Mouse (Mus musculus) limb, embryonic 14.5 days (tissue): Measurements from ENCODE around the gene Trio. TPM values are rescaled to one million over a fixed set of nuclear protein-coding genes. Genes with fewer than 3 reads are reported as not detected.

Experiments
- ATAC-seq: fragments of 200-750 bp; cut with Nextera tagmentation; 2 replicates; pipeline ENCODE4 v1.8.0; 2017; ENCODE audit warnings: low read depth, moderate number of reproducible peaks, moderate TSS enrichment; ENCODE audit not compliant: low FRiP score
- DNase-seq: peaks from one replicate; pipeline ENCODE4 v3.0.0-alpha.2; 2015; ENCODE audit warnings: low spot score
- H3K27ac ChIP-seq: fragments of 300-500 bp; sonication (generic); replicated peaks from 2 replicates; pipeline ENCODE4 v1.5.1; 2014; ENCODE audit warnings: low read depth, mild to moderate bottlenecking, low read length, moderate library complexity, mixed read lengths
- H3K27me3 ChIP-seq: fragments of 300-500 bp; sonication (generic); 2 replicates; pipeline ENCODE4 v1.6.1; 2014; ENCODE audit warnings: low read length, mixed read lengths; ENCODE audit not compliant: control insufficient read depth, insufficient read depth
- H3K36me3 ChIP-seq: fragments of 300-500 bp; sonication (generic); 2 replicates; pipeline ENCODE4 v1.6.1; 2014; ENCODE audit warnings: mild to moderate bottlenecking, low read length, moderate library complexity, mixed read lengths; ENCODE audit not compliant: control insufficient read depth, insufficient read depth
- H3K4me1 ChIP-seq: fragments of 300-500 bp; sonication (generic); 2 replicates; pipeline ENCODE4 v1.6.1; 2014; ENCODE audit warnings: antibody characterized with exemption, low read length, mixed read lengths; ENCODE audit not compliant: control insufficient read depth, insufficient read depth
- H3K4me2 ChIP-seq: fragments of 300-500 bp; sonication (generic); replicated peaks from 2 replicates; pipeline ENCODE4 v1.6.1; 2014; ENCODE audit warnings: low read depth, mild to moderate bottlenecking, low read length, moderate library complexity; ENCODE audit not compliant: severe bottlenecking
- H3K4me3 ChIP-seq: fragments of 300-500 bp; sonication (generic); replicated peaks from 2 replicates; pipeline ENCODE4 v1.5.1; 2014; ENCODE audit warnings: low read length
- H3K9ac ChIP-seq: fragments of 300-500 bp; sonication (generic); 2 replicates; pipeline ENCODE4 v1.6.1; 2014; ENCODE audit warnings: mild to moderate bottlenecking, low read depth, low read length, moderate library complexity; ENCODE audit not compliant: severe bottlenecking
- H3K9me3 ChIP-seq: fragments of 300-500 bp; sonication (generic); 2 replicates; pipeline ENCODE4 v1.6.1; 2016; ENCODE audit warnings: low read length; ENCODE audit not compliant: control insufficient read depth
- POLR2A ChIP-seq: fragments of 200-500 bp; IDR thresholded peaks from 2 replicates; pipeline ENCODE4 v1.8.0; 2012; ENCODE audit warnings: inconsistent platforms, mild to moderate bottlenecking, moderate library complexity, borderline replicate concordance; ENCODE audit not compliant: insufficient read depth, insufficient read length; ENCODE audit errors: extremely low read depth
- WGBS: fragments of 180-500 bp; shearing (Covaris S2); extraction: QIAGEN DNeasy Blood & Tissue Kit; methylation state at CpG from one replicate; pipeline ENCODE4 v1.1.7; 2014; 5-methylcytosine and 5-hydroxymethylcytosine counted together
- polyA plus RNA-seq, 2 experiments: library from polyadenylated mRNA; depleted of rRNA in 1 of 2; stranded (reverse) in 1 of 2; unstranded in 1 of 2; fragments of >200 nt; fragmentation: Nextera tagmentation in 1 of 2; extraction: Ambion mirVana in 1 of 2; gene quantifications; 2 replicates each; pipeline versions ENCODE4 v1.2.1 to v1.2.3; 2012 to 2014

The Trio gene
- polyA plus RNA-seq, 2 experiments, result 78.7 to 230 TPM

DNA sequence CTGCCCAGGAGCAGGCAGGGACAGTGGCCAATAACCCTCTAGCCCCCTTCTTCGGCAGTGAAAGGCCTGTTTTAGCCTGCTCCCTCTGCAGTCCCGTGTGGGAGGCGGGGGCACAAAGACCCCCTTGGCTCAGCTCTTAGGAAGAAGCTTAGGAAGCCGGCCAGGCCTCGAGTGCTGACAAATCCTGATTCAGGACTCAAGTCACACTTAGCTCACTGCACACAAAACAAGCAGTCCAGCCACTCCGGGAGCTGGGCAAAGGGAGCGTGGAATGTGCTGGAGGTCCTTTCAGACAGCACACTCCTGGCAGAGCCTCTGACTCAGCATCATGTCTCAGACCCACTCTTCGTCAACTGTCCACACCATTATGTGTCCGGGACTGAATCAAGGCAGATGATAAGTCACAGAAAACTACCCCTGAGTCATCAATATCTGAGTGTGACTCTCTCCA lies 28.2 kb downstream of the Trio start:
- no peak overlapping the region for H3K27ac ChIP-seq
- no peak overlapping the region for H3K9ac ChIP-seq
- 35% methylated on average over 9 of the region's 9 CpGs for WGBS
- no peak overlapping the region for H3K4me2 ChIP-seq
- peaks cover 45% of the 10 kb centered on the region for H3K4me1 ChIP-seq
- DNase-seq (peak; percentile 50), ATAC-seq (0 out of 2 replicates have a peak, but pooled peaks have one; percentile 31)
- no peaks in the 10 kb centered on the region for H3K9me3 ChIP-seq
- H3K27me3 ChIP-seq, result no peaks in the 10 kb centered on the region
- H3K36me3 ChIP-seq, result no peaks in the 10 kb centered on the region
- no peak for TF ChIP-seq POLR2A
- H3K4me3 ChIP-seq, result no peak overlapping the region

DNA sequence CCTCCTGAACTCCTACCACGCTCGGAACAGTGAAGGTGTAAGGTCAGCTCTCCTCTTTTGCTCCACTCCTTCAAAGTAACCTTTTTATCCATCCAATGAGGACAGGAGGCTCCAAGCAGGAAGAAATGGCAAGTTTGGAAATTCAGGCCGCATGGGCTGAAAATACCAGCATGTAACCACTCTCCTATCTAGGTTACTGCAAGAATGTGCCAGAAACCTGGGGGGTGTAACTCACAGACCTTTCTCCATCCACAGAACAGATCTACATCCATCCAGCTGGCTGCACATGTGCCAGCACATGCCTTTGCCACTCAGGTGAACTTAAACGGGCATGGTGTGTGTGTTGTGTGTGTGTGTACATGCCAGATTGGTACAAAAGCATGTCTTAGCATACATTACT lies 28.9 kb downstream of the Trio start:
- Histone ChIP-seq H3K4me2 (no peak overlapping the region), H3K4me1 (peaks cover 45% of the 10 kb centered on the region), H3K27ac (no peak overlapping the region), H3K9ac (no peak overlapping the region), H3K36me3 (no peaks in the 10 kb centered on the region), H3K27me3 (no peaks in the 10 kb centered on the region), H3K9me3 (no peaks in the 10 kb centered on the region), H3K4me3 (no peak overlapping the region)
- no peak for ATAC-seq
- no peak for TF ChIP-seq POLR2A
- 88% methylated on average over 4 of the region's 4 CpGs for WGBS
- DNase-seq, result no peak

DNA sequence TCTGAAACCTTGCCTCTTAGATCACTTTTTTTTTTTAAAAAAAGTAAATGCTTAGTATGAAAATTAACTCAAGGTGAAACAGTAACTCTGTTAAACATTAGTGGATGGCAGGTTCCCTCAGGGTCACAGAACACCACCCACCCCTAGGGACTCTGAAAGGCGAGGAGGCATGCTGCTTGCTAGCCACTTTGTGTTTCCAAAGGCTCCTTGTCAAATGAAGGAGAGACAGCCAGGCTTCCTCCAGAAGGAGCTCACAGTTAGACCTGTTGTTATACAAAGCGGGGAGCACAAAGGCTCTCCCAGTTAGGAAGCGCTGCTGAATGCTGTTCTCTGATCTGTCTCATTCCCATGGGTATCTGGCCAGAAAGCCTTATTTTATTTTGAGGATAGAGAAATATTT lies 30.2 kb downstream of the Trio start:
- Histone ChIP-seq H3K4me2 (no peak overlapping the region), H3K36me3 (no peaks in the 10 kb centered on the region), H3K9me3 (no peaks in the 10 kb centered on the region), H3K27ac (no peak overlapping the region), H3K27me3 (no peaks in the 10 kb centered on the region), H3K4me3 (no peak overlapping the region), H3K9ac (no peak overlapping the region), H3K4me1 (peaks cover 44% of the 10 kb centered on the region)
- ATAC-seq (no peak), DNase-seq (no peak)
- no peak for TF ChIP-seq POLR2A
- WGBS, result 53% methylated on average over 3 of the region's 3 CpGs

DNA sequence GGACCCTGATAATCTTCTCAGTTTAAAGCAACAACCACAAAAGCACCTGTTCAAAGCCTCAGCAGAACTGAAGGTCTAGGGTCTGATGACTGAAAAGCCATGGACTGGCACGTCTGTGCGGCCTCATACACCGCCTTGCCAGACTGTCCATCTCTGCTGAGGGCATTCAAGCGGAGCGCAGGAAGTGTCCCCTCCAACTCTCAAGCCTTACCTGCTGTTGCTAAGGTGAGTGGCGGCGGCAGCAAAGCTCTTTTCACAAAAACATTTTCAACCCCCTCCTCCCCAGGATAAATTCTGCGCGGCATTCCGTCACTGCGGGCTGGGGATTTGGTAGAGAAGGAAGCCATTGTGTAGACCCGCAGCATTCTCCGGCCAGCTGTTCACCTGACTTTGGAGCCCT lies 30.8 kb downstream of the Trio start:
- H3K4me2 ChIP-seq, result no peak overlapping the region
- H3K9me3 ChIP-seq, result no peaks in the 10 kb centered on the region
- ATAC-seq (no peak), DNase-seq (no peak)
- no peaks in the 10 kb centered on the region for H3K36me3 ChIP-seq
- 73% methylated on average over 13 of the region's 13 CpGs for WGBS
- no peak overlapping the region for H3K4me3 ChIP-seq
- no peak overlapping the region for H3K27ac ChIP-seq
- H3K27me3 ChIP-seq, result no peaks in the 10 kb centered on the region
- no peak for TF ChIP-seq POLR2A
- H3K9ac ChIP-seq, result no peak overlapping the region
- peaks cover 49% of the 10 kb centered on the region for H3K4me1 ChIP-seq

DNA sequence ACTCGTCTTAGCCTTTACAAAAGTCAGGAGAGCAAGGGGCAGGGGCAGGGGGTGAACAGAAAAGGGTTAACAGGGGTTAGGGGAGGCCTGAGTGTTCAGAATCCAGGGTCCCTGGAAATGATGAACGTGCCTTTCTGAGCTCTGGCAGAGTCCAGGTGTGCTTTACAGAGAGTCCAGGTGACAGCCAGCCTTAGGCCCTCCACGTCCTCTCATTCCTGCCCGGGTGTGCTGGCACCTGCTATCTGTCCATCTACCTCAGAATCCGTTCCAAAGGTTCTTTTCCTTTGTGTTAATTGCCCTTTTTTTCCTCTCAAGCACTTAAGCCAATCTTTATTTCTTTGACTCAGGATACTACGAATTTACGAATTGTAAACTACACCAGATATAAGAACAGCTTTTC lies 32.1 kb downstream of the Trio start:
- no peaks in the 10 kb centered on the region for H3K36me3 ChIP-seq
- H3K27ac ChIP-seq, result no peak overlapping the region
- H3K4me1 ChIP-seq, result peaks cover 52% of the 10 kb centered on the region
- H3K4me3 ChIP-seq, result no peak overlapping the region
- ATAC-seq, result no peak
- whole genome bisulfite sequencing, result 48% methylated on average over 7 of the region's 7 CpGs
- H3K9ac ChIP-seq, result no peak overlapping the region
- H3K9me3 ChIP-seq, result no peaks in the 10 kb centered on the region
- H3K4me2 ChIP-seq, result no peak overlapping the region
- no peak for TF ChIP-seq POLR2A
- no peak for DNase-seq
- H3K27me3 ChIP-seq, result no peaks in the 10 kb centered on the region

DNA sequence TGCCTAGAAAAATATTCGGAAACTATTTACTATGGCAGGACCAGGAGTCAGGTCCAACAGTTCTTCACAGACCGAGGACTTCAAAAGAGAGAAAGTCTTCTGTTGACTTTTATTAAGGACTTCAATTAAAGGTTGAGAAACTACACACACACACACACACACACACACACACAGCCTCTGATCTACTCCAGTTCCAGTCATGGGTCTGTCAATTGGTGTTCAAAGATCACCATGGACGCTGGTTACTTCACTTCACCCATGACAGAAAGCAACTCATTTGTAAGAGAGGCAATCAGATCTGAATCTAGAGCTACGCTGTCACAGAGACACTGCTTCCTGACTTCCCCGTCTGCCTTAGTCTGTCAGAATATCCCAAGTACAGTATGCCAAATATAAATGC lies 33.1 kb downstream of the Trio start:
- H3K4me1 ChIP-seq, result peaks cover 50% of the 10 kb centered on the region
- H3K9me3 ChIP-seq, result no peaks in the 10 kb centered on the region
- no peaks in the 10 kb centered on the region for H3K27me3 ChIP-seq
- no peak for TF ChIP-seq POLR2A
- no peaks in the 10 kb centered on the region for H3K36me3 ChIP-seq
- no peak for ATAC-seq
- no peak overlapping the region for H3K9ac ChIP-seq
- DNase-seq, result no peak
- no peak overlapping the region for H3K4me3 ChIP-seq
- WGBS, result 34% methylated on average over 5 of the region's 5 CpGs
- no peak overlapping the region for H3K27ac ChIP-seq
- H3K4me2 ChIP-seq, result no peak overlapping the region
